Mouse (Mus musculus): Measurements from ENCODE around the gene Lta. TPM values are rescaled to one million over a fixed set of nuclear protein-coding genes. Genes with fewer than 3 reads are reported as not detected.

Gene Lta
- polyA plus RNA-seq, 1 experiment from 2014 or later, result not detected

- Histone ChIP-seq H3K36me3 (ENCODE audit: control insufficient read depth, insufficient read depth, low read length) (no peaks in the 10 kb centered on the region), H3K4me1 (ENCODE audit: control insufficient read depth, insufficient read depth, low read length) (peaks cover 12% of the 10 kb centered on the region), H3K27me3 (ENCODE audit: control insufficient read depth, insufficient read depth, low read length) (no peaks in the 10 kb centered on the region), H3K9ac (ENCODE audit: low read length) (no peak overlapping the region), H3K27ac (ENCODE audit: low read depth, low read length) (no peak overlapping the region), H3K4me3 (ENCODE audit: low read depth, low read length) (no peak overlapping the region), H3K4me2 (no peak overlapping the region), H3K9me3 (ENCODE audit: control insufficient read depth, low read length) (no peaks in the 10 kb centered on the region)
- 92% methylated on average over 7 of the region's 7 CpGs for WGBS
- no peak for DNase-seq (ENCODE audit: low spot score, missing footprints)
- no peak for ATAC-seq (ENCODE audit: low FRiP score)
Measured at GRCm38 (mm10) chr17:35167794-35168193, 37.4 kb downstream of the Lta start.

GRCm38 (mm10) chr17:35166352-35167035 is 38.7 kb downstream of the Lta start:
- Histone ChIP-seq H3K4me2 (peak overlapping the region; percentile 97), H3K27ac (ENCODE audit: low read depth, low read length) (no peak overlapping the region; the same call in 1 of the 2 replicates), H3K4me3 (ENCODE audit: low read depth, low read length) (no peak overlapping the region), H3K9ac (ENCODE audit: low read length) (no peak overlapping the region; the same call in 1 of the 2 replicates), H3K27me3 (ENCODE audit: control insufficient read depth, insufficient read depth, low read length) (no peaks in the 10 kb centered on the region), H3K36me3 (ENCODE audit: control insufficient read depth, insufficient read depth, low read length) (peaks cover 7% of the 10 kb centered on the region), H3K9me3 (ENCODE audit: control insufficient read depth, low read length) (no peaks in the 10 kb centered on the region), H3K4me1 (ENCODE audit: control insufficient read depth, insufficient read depth, low read length) (peaks cover 19% of the 10 kb centered on the region)
- WGBS, result 73% methylated on average over 8 of the region's 8 CpGs
- no peak for DNase-seq (ENCODE audit: low spot score, missing footprints)
- ATAC-seq (ENCODE audit: low FRiP score), result no peak

GRCm38 (mm10) chr17:35165451-35166155 is 39.5 kb downstream of the Lta start:
- Histone ChIP-seq H3K9me3 (ENCODE audit: control insufficient read depth, low read length) (no peaks in the 10 kb centered on the region), H3K4me3 (ENCODE audit: low read depth, low read length) (peak overlapping the region; percentile 100), H3K27me3 (ENCODE audit: control insufficient read depth, insufficient read depth, low read length) (no peaks in the 10 kb centered on the region), H3K4me1 (ENCODE audit: control insufficient read depth, insufficient read depth, low read length) (peaks cover 19% of the 10 kb centered on the region), H3K4me2 (peak overlapping the region; percentile 97), H3K36me3 (ENCODE audit: control insufficient read depth, insufficient read depth, low read length) (peaks cover 16% of the 10 kb centered on the region), H3K27ac (ENCODE audit: low read depth, low read length) (peak overlapping the region; percentile 97), H3K9ac (ENCODE audit: low read length) (peak overlapping the region; percentile 77)
- no peak; the same call in 1 of the 2 replicates for ATAC-seq (ENCODE audit: low FRiP score)
- no peak for DNase-seq (ENCODE audit: low spot score, missing footprints)
- 24% methylated on average over 12 of the region's 12 CpGs for WGBS

GRCm38 (mm10) chr17:35164568-35165450 is 40.3 kb downstream of the Lta start, which contains the start of gene Prrc2a:
Gene Prrc2a (minus strand): TSS chr17:35164897.
- H3K4me1 ChIP-seq (ENCODE audit: control insufficient read depth, insufficient read depth, low read length), result peaks cover 19% of the 10 kb centered on the region
- H3K9ac ChIP-seq (ENCODE audit: low read length), result peak within 1 kb of the TSS; percentile 100
- H3K4me2 ChIP-seq, result peak within 1 kb of the TSS; percentile 97
- under 1% methylated on average over 50 of the region's 89 CpGs for WGBS
- H3K9me3 ChIP-seq (ENCODE audit: control insufficient read depth, low read length), result no peaks in the 10 kb centered on the region
- peaks cover 24% of the 10 kb centered on the region for H3K36me3 ChIP-seq (ENCODE audit: control insufficient read depth, insufficient read depth, low read length)
- DNase-seq (ENCODE audit: low spot score, missing footprints) (peak; percentile 100), ATAC-seq (ENCODE audit: low FRiP score) (peak; percentile 96)
- H3K27ac ChIP-seq (ENCODE audit: low read depth, low read length), result peak within 1 kb of the TSS; percentile 97
- H3K4me3 ChIP-seq (ENCODE audit: low read depth, low read length), result peak within 1 kb of the TSS; percentile 100
- H3K27me3 ChIP-seq (ENCODE audit: control insufficient read depth, insufficient read depth, low read length), result no peaks in the 10 kb centered on the region

- ATAC-seq (ENCODE audit: low FRiP score) (no peak), DNase-seq (ENCODE audit: low spot score, missing footprints) (no peak)
- peak overlapping the region; percentile 100 for H3K4me3 ChIP-seq (ENCODE audit: low read depth, low read length)
- peaks cover 26% of the 10 kb centered on the region for H3K36me3 ChIP-seq (ENCODE audit: control insufficient read depth, insufficient read depth, low read length)
- H3K9ac ChIP-seq (ENCODE audit: low read length), result peak overlapping the region; percentile 100
- H3K27ac ChIP-seq (ENCODE audit: low read depth, low read length), result peak overlapping the region; percentile 93
- no peaks in the 10 kb centered on the region for H3K27me3 ChIP-seq (ENCODE audit: control insufficient read depth, insufficient read depth, low read length)
- WGBS, result under 1% methylated on average over 24 of the region's 28 CpGs
- peak overlapping the region; percentile 97 for H3K4me2 ChIP-seq
- H3K4me1 ChIP-seq (ENCODE audit: control insufficient read depth, insufficient read depth, low read length), result peaks cover 19% of the 10 kb centered on the region
- no peaks in the 10 kb centered on the region for H3K9me3 ChIP-seq (ENCODE audit: control insufficient read depth, low read length)
Measured at GRCm38 (mm10) chr17:35164218-35164567, 41.0 kb downstream of the Lta start.

- no peak for DNase-seq (ENCODE audit: low spot score, missing footprints)
- H3K27me3 ChIP-seq (ENCODE audit: control insufficient read depth, insufficient read depth, low read length), result no peaks in the 10 kb centered on the region
- no peaks in the 10 kb centered on the region for H3K9me3 ChIP-seq (ENCODE audit: control insufficient read depth, low read length)
- H3K36me3 ChIP-seq (ENCODE audit: control insufficient read depth, insufficient read depth, low read length), result peaks cover 33% of the 10 kb centered on the region
- peak overlapping the region; percentile 100 for H3K4me3 ChIP-seq (ENCODE audit: low read depth, low read length)
- peak overlapping the region; percentile 100 for H3K9ac ChIP-seq (ENCODE audit: low read length)
- peak overlapping the region; percentile 93 for H3K27ac ChIP-seq (ENCODE audit: low read depth, low read length)
- 26% methylated on average over 8 of the region's 8 CpGs for WGBS
- peak overlapping the region; percentile 97 for H3K4me2 ChIP-seq
- ATAC-seq (ENCODE audit: low FRiP score), result no peak
- H3K4me1 ChIP-seq (ENCODE audit: control insufficient read depth, insufficient read depth, low read length), result peaks cover 19% of the 10 kb centered on the region
Measured at GRCm38 (mm10) chr17:35163326-35164081, 41.6 kb downstream of the Lta start.

GRCm38 (mm10) chr17:35162730-35163129 is 42.4 kb downstream of the Lta start:
- H3K27ac ChIP-seq (ENCODE audit: low read depth, low read length), result no peak overlapping the region
- peak overlapping the region; percentile 100 for H3K9ac ChIP-seq (ENCODE audit: low read length)
- H3K27me3 ChIP-seq (ENCODE audit: control insufficient read depth, insufficient read depth, low read length), result no peaks in the 10 kb centered on the region
- H3K4me1 ChIP-seq (ENCODE audit: control insufficient read depth, insufficient read depth, low read length), result peaks cover 19% of the 10 kb centered on the region
- WGBS, result 67% methylated on average over 12 of the region's 12 CpGs
- no peak for ATAC-seq (ENCODE audit: low FRiP score)
- H3K4me3 ChIP-seq (ENCODE audit: low read depth, low read length), result peak overlapping the region; percentile 100
- H3K9me3 ChIP-seq (ENCODE audit: control insufficient read depth, low read length), result no peaks in the 10 kb centered on the region
- no peak for DNase-seq (ENCODE audit: low spot score, missing footprints)
- H3K36me3 ChIP-seq (ENCODE audit: control insufficient read depth, insufficient read depth, low read length), result peaks cover 40% of the 10 kb centered on the region
- H3K4me2 ChIP-seq, result peak overlapping the region; percentile 97

- H3K4me1 ChIP-seq (ENCODE audit: control insufficient read depth, insufficient read depth, low read length), result peaks cover 19% of the 10 kb centered on the region
- H3K4me2 ChIP-seq, result peak overlapping the region; percentile 97; the same call in 1 of the 2 replicates
- peak overlapping the region; percentile 100; the same call in 1 of the 2 replicates for H3K9ac ChIP-seq (ENCODE audit: low read length)
- DNase-seq (ENCODE audit: low spot score, missing footprints) (no peak), ATAC-seq (ENCODE audit: low FRiP score) (no peak)
- peak overlapping the region; percentile 100; the same call in 1 of the 2 replicates for H3K4me3 ChIP-seq (ENCODE audit: low read depth, low read length)
- no peaks in the 10 kb centered on the region for H3K27me3 ChIP-seq (ENCODE audit: control insufficient read depth, insufficient read depth, low read length)
- no peak overlapping the region for H3K27ac ChIP-seq (ENCODE audit: low read depth, low read length)
- no peaks in the 10 kb centered on the region for H3K9me3 ChIP-seq (ENCODE audit: control insufficient read depth, low read length)
- whole genome bisulfite sequencing, result 80% methylated on average over 14 of the region's 14 CpGs
- peaks cover 46% of the 10 kb centered on the region for H3K36me3 ChIP-seq (ENCODE audit: control insufficient read depth, insufficient read depth, low read length)
Measured at GRCm38 (mm10) chr17:35162121-35162520, 43.0 kb downstream of the Lta start.

All from midbrain, embryonic 11.5 days (tissue).